Mouse (Mus musculus) lung, postnatal 0 days (tissue): Measurements from ENCODE around the gene Ly6g6c.

Experiments used
- CTCF ChIP-seq: IDR thresholded peaks from 2 replicates; pipeline ENCODE4 v1.5.1; 2016; ENCODE audit warnings: antibody characterized with exemption, mild to moderate bottlenecking
- EP300 ChIP-seq: IDR thresholded peaks from 2 replicates; pipeline ENCODE4 v1.6.1; 2016; ENCODE audit warnings: antibody characterized with exemption, mild to moderate bottlenecking, control low read depth

- TF ChIP-seq CTCF: peak; percentile 32; the same call in 1 of the 2 replicates
- no peak for TF ChIP-seq EP300
Observed at GRCm38 (mm10) chr17:35070556-35071229, 5.5 kb downstream of the Ly6g6c start.
